Mouse (Mus musculus): ENCODE measurements around the gene Tmtc1. TPM values are rescaled to one million over a fixed set of nuclear protein-coding genes. Genes with fewer than 3 reads are reported as not detected.

The Tmtc1 gene
- polyA plus RNA-seq, 1 experiment from 2014 or later = 1.0 TPM

GRCm38 (mm10) chr6:148214765-148215164 is 229.4 kb downstream of the Tmtc1 start:
- POLR2A ChIA-PET = no interaction called here
- in situ Hi-C loops (cut with MboI; ENCODE audit: low pct_unique_long_range_greater_than_20kb) = loop anchor here (10.0 kb wide), 2 partner anchors 700 to 870 kb away; no protein-coding TSS in a partner anchor
- H3K27me3 ChIP-seq = no peaks in the 10 kb centered on the region
- DNase-seq (ENCODE audit: low read depth, low spot score) = no peak
- CTCF ChIA-PET = interaction anchor here (0.7 to 2.9 kb wide), 14 partner anchors 9 to 697 kb away, joined by 3 to 17 read pairs (median 4); no protein-coding TSS in a partner anchor
- peak; percentile 87 for TF ChIP-seq CTCF (IDR thresholded peaks at IDR 0.05)
- ATAC-seq = no peak

GRCm38 (mm10) chr6:148211897-148212680 is 232.1 kb downstream of the Tmtc1 start, which contains the start of gene Ergic2:
Gene Ergic2, minus strand, starts transcription at chr6:148212374.
- no peaks in the 10 kb centered on the region for H3K27me3 ChIP-seq
- POLR2A ChIA-PET = no interaction called here
- no peak for TF ChIP-seq CTCF (IDR thresholded peaks at IDR 0.05)
- peak; percentile 99 for DNase-seq (ENCODE audit: low read depth, low spot score)
- in situ Hi-C loops (cut with MboI; ENCODE audit: low pct_unique_long_range_greater_than_20kb) = loop anchor here (10.0 kb wide), 2 partner anchors 703 to 873 kb away; no protein-coding TSS in a partner anchor
- ATAC-seq = peak; percentile 98
- CTCF ChIA-PET = interaction anchor here (0.9 to 2.9 kb wide), 2 partner anchors 9 to 12 kb away, joined by 3 to 17 read pairs; no protein-coding TSS in a partner anchor

GRCm38 (mm10) chr6:148211391-148211876 is 232.8 kb downstream of the Tmtc1 start:
- no peak for TF ChIP-seq CTCF (IDR thresholded peaks at IDR 0.05)
- ChIA-PET CTCF (interaction anchor here (0.9 kb wide), 1 partner anchor 9 kb away, joined by 3 read pairs; no protein-coding TSS in a partner anchor), POLR2A (no interaction called here)
- ATAC-seq = peak; percentile 49
- DNase-seq (ENCODE audit: low read depth, low spot score) = no peak
- H3K27me3 ChIP-seq = no peaks in the 10 kb centered on the region
- in situ Hi-C loops (cut with MboI; ENCODE audit: low pct_unique_long_range_greater_than_20kb) = loop anchor here (10.0 kb wide), 2 partner anchors 703 to 873 kb away; no protein-coding TSS in a partner anchor

GRCm38 (mm10) chr6:148207522-148207921 is 236.7 kb downstream of the Tmtc1 start:
- ATAC-seq (no peak), DNase-seq (ENCODE audit: low read depth, low spot score) (no peak)
- no peak for TF ChIP-seq CTCF (IDR thresholded peaks at IDR 0.05)
- no peaks in the 10 kb centered on the region for H3K27me3 ChIP-seq
- POLR2A ChIA-PET = no interaction called here
- CTCF ChIA-PET = interaction anchor here (1.3 kb wide), 1 partner anchor 9 kb away, joined by 3 read pairs; no protein-coding TSS in a partner anchor
- in situ Hi-C loops (cut with MboI; ENCODE audit: low pct_unique_long_range_greater_than_20kb) = no loop called here

GRCm38 (mm10) chr6:148205134-148205533 is 239.1 kb downstream of the Tmtc1 start:
- ChIA-PET CTCF (interaction anchor here (1.2 kb wide), 1 partner anchor 11 kb away, joined by 3 read pairs; no protein-coding TSS in a partner anchor), POLR2A (no interaction called here)
- in situ Hi-C loops (cut with MboI; ENCODE audit: low pct_unique_long_range_greater_than_20kb) = no loop called here
- TF ChIP-seq CTCF (IDR thresholded peaks at IDR 0.05) = no peak
- DNase-seq (ENCODE audit: low read depth, low spot score) (no peak), ATAC-seq (no peak)
- H3K27me3 ChIP-seq = no peaks in the 10 kb centered on the region

- in situ Hi-C loops (cut with MboI; ENCODE audit: low pct_unique_long_range_greater_than_20kb) = no loop called here
- ChIA-PET CTCF (no interaction called here), POLR2A (no interaction called here)
- no peaks in the 10 kb centered on the region for H3K27me3 ChIP-seq
- DNase-seq (ENCODE audit: low read depth, low spot score) (no peak), ATAC-seq (no peak)
- TF ChIP-seq CTCF (IDR thresholded peaks at IDR 0.05) = no peak
Measured at GRCm38 (mm10) chr6:148199729-148200128, 244.5 kb downstream of the Tmtc1 start.

- ATAC-seq (no peak), DNase-seq (ENCODE audit: low read depth, low spot score) (no peak)
- CTCF ChIA-PET = interaction anchor here (0.9 kb wide), 1 partner anchor 8 kb away, joined by 3 read pairs; no protein-coding TSS in a partner anchor
- in situ Hi-C loops (cut with MboI; ENCODE audit: low pct_unique_long_range_greater_than_20kb) = no loop called here
- POLR2A ChIA-PET = no interaction called here
- no peaks in the 10 kb centered on the region for H3K27me3 ChIP-seq
- no peak for TF ChIP-seq CTCF (IDR thresholded peaks at IDR 0.05)
Measured at GRCm38 (mm10) chr6:148199177-148199576, 245.0 kb downstream of the Tmtc1 start.

GRCm38 (mm10) chr6:148193972-148194701 is 250.1 kb downstream of the Tmtc1 start:
- DNase-seq (ENCODE audit: low read depth, low spot score) (no peak), ATAC-seq (no peak)
- ChIA-PET POLR2A (no interaction called here), CTCF (interaction anchor here (1.0 to 1.3 kb wide), 3 partner anchors 11 to 19 kb away, joined by 3 to 5 read pairs (median 4); no protein-coding TSS in a partner anchor)
- H3K27me3 ChIP-seq = no peaks in the 10 kb centered on the region
- no peak for TF ChIP-seq CTCF (IDR thresholded peaks at IDR 0.05)
- in situ Hi-C loops (cut with MboI; ENCODE audit: low pct_unique_long_range_greater_than_20kb) = no loop called here

GRCm38 (mm10) chr6:148185694-148186093 is 258.5 kb downstream of the Tmtc1 start:
- POLR2A ChIA-PET = interaction anchor here (0.6 kb wide), 1 partner anchor 33 kb away, joined by 3 read pairs; no protein-coding TSS in a partner anchor
- no peak for ATAC-seq
- in situ Hi-C loops (cut with MboI; ENCODE audit: low pct_unique_long_range_greater_than_20kb) = no loop called here
- CTCF ChIA-PET = interaction anchor here (1.3 kb wide), 1 partner anchor 13 kb away, joined by 3 read pairs; no protein-coding TSS in a partner anchor
- no peak for DNase-seq (ENCODE audit: low read depth, low spot score)
- H3K27me3 ChIP-seq = no peaks in the 10 kb centered on the region
- no peak for TF ChIP-seq CTCF (IDR thresholded peaks at IDR 0.05)

Other genes with a start within 250 kb of the Tmtc1 start
- 123 TPM for gene Ergic2, start 232.0 kb downstream of the Tmtc1 start, polyA plus RNA-seq (2021)

Measured in Patski (cell line).